Mouse (Mus musculus): ENCODE data around the gene Garnl3.
A peak's percentile ranks its signal among the peaks of the same experiment; 100 is the strongest.

Gene Garnl3

GRCm38 (mm10) chr2:32966689-32967631, 164.5 kb downstream of the Garnl3 start:
- peak; percentile 90 for DNase-seq

DNA sequence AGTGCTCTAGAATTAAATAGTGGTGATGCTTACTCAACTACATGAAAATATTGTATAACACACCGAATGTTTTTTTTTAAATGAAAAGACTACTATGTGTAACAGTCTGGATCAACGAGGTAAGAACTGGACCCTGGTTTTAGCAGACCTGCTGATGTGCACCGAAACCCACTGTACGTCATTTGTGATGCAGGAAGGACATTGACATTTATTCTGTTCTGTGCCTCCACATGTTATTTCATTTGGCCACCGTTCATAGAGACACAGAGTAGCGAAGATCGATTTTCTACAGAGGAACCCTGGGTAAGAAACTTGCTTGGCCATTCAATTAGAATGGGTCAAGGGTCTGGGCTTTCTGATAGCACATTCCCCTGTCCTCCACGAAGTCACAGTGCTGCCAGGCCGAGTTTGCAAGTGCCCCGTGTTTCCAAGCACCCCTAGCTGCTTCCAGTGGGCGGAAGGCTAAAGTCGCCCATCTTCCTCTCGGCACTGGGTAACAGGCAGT, 165.2 kb downstream of the Garnl3 start:
- no peak for DNase-seq

GRCm38 (mm10) chr2:32965511-32966183, 165.8 kb downstream of the Garnl3 start:
- peak; percentile 22 for DNase-seq

DNA sequence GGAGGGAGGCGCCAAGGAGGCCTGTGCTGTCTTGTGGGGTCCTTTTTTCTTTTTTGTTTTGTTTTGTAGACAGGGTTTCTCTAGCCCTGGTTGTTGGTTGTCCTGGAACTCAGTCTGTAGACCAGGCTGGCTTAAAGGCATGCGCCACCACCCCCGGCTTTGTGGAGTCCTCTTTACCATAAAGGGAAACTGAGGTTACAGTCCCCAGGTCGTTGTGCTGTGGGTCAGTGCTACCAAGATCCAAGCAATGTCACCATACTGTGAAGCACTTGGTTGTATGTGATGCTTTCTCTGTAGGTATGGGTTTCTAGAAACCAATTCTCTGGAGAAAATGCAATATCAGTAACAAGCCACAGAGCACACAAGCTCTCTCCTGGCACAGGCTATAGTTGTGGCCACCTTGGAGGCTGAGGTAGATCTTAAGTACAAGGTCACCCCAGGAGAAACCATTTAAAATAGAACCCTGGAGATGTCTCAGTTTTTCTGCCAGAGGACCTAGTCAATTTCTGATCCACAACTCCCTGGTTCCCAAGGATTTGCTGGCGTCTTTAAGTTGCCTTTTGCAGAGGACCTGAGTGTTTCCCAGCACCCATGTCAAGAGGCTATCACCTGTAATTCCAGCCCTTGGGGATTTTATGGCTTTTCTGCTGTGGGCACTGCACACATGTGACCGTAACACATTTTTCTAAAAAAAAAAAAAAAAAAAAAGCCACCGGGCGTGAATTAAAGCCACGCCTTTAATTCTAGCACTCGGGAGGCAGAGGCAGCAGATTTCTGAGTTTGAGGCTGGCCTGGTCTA, 166.6 kb downstream of the Garnl3 start:
- DNase-seq, result peak; percentile 18

DNA sequence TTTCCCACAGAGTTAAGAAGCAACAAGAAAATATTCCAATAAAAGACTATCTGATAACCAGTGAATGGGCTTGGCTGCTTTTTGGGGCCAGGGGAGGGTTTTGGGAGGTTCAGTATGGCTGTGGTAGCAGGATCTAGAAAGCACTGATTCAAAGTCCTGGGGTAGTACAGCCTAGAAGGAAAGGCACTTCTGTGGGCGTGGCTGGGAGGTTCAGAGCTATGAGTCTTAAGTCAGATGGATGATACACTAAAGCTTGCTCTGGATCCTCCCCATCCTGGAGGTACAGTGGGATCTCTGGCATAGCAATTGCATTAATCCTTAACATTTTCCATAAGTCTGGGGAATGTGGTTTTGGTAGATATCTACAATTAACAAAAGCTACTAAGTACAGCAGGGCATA, 167.5 kb downstream of the Garnl3 start:
- peak; percentile 15 for DNase-seq

DNA sequence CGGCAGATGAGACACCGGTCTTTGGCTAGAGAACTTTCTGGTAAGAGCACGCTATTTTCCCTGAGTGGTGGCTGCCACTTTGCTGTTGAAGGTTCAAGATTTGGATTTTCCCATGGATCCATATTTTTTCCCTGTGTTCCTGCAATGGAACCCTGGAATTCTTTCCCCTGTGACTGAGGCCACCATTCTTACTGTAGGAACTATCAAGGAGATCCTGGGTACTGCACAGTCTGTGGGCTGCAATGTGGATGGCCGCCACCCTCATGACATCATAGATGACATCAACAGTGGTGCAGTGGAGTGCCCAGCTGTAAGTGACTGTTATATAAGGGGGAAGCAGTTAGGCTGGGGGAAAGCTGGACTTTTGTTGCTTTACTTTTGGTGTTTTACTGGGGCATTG, 167.9 kb downstream of the Garnl3 start:
- no peak for DNase-seq

GRCm38 (mm10) chr2:32962875-32963220, 168.6 kb downstream of the Garnl3 start:
- DNase-seq, result no peak

DNA sequence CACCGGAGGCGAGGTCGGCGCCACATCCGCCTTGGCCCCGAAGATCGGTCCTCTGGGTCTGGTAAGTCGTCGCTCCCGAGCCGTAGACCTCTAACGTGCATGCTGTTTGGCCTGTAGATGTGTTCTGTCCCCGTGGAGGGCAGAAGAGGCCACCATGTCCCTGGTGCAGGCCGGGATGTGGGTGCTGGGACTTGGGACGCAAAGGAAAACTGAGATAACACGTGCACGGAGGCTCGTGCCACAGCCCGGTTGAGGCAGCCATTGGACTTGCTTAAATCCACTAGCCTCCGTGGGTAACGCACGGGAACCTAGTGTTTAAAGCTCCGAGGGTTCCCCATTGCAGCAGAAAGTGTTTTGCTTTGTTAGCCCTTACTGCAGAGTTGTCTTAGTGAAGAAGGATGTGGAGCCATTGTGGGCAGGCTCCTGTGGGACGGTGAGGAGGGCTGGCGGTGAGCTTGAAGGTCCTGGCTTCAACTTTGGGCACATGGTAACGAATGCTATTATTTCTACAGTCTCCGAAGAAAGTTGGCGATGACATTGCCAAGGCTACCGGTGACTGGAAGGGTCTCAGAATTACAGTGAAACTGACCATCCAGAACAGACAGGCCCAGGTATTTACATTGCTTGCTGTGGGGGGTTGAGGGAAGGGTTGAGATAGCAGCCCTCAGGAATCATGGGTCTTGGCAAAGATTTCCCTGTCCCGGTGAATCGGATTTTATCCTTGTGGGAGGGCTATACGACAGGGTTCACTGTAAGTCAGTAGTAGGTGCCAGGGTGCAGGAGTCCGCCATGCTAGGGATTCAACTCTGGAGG, 169.2 kb downstream of the Garnl3 start:
- peak; percentile 38 for DNase-seq

GRCm38 (mm10) chr2:32961192-32961995, 170.1 kb downstream of the Garnl3 start, which contains the start of the genes Rpl12 and Lrsam1:
Gene Rpl12, plus strand, starts transcription at chr2:32961559.
Gene Lrsam1, minus strand, starts transcription at chr2:32961614.
- DNase-seq, result peak; percentile 91

- DNase-seq, result peak; percentile 32
Observed at GRCm38 (mm10) chr2:32960273-32960672, 171.2 kb downstream of the Garnl3 start.

DNA sequence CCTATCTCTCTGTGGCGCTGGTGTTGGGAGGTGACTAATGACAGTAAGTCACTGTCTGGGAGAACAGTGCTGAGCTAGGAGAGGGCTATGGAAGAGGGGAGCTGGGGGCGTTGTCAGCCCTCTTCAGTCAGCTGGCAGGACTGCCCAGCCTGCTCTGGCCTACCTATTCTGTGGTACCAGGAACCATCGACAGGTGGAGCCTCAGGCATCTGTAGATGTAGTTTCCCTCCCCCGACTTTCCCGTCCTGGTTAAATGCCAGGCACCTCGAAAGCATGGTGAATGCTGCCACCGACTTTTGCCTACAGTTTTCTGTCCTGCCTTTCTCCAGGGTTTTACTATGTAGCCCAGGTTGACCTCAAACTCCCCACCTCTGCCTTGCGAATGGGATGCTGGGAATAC, 174.1 kb downstream of the Garnl3 start:
- DNase-seq, result peak; percentile 31

DNA sequence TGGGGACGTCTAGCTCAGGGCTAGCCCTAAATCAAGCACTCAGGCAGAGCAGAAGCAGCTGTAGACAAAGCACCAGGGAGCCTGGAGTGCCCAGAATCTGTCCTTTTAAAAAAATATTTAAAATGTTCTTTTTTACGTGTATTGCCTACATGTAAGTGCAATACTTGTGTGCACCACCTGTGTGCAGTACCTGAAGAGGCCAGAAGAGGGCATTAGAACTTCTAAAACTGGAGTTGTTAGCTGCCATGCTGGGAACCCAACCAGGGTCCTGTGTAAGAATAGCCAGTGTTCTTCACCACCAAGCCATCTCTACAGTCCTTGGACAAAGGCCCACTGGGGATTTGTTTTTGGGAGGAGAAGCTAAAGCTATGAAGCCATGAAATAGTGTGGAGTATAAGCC, 176.9 kb downstream of the Garnl3 start:
- DNase-seq, result no peak

DNA sequence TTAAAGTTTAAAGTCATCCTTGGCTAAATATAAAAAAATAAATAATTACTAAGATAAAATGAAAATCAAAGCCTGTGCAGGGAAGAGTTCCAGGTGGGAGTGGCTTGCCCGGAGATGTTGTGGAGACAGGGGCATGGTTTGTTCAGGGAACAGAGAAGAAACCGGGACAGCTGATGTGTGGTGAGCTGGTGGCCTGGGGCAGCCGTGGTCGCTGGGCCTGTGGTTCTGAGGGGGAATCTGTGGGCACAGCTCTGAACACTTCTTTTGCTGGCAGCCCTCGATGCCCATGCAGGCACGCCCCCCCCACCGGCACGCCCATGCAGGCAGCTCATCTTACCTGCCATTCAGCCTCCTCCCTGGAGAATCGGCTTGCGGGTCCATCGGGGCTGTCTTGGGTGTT, 184.0 kb downstream of the Garnl3 start:
- no peak for DNase-seq

DNA sequence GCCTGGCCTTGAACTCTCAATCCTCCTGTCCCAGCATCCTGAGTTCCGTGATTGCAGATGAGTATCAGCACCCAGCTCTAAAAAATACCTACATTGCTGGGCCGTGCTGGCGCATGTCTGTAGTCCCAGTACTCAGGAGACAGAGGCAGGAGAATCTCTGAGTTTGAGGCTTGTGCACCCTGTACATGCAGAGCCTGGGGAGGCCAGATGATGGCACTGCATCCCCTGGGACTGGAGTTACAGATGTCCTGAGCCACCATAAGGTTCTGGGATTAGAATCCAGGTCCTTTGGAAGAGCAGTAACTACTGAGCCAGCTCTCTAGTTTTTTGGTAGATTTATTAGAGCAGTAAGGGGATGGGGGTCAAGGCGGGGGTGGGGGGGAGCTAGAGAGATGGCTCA, 191.0 kb downstream of the Garnl3 start:
- no peak for DNase-seq

DNA sequence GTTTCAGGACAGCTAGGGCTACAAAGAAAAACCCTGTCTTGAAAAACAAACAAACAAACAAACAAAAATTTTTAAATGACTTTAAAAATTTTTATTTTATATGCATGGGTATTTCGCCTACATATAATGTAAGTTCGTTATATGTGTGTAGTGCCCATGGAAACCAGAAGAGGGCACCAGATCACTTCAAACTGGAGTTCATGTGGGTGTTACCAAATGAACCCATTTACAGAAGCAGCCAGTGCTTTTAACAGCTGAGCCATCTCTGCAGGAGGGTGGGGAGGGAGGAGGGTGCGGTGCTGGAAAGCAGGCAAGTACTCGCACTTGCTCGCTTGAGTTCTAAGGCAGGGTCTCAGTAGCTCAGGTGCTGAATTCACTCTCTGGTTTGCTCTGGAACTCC, 192.0 kb downstream of the Garnl3 start:
- DNase-seq, result no peak

DNA sequence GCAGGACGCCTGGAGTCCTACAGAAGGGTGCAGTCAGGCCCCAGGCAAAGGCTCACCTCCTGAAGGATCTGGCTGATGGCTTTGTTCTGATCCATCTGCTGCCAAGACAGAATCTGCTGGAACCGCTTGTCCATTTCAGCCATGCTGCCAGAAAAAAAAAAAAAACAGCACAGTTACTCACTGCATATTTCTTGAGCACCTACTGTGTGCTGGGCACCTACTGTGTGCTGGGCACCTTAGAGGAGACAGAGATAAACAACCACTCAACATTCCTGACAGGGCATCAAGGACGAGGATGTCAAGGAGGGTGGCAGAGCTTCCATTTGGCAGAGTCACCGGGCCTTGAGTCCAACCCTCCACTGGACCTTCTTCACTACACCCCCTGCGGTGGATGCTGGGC, 192.7 kb downstream of the Garnl3 start:
- no peak for DNase-seq
